Mouse (Mus musculus) thymus, adult 18-20 months (tissue): ENCODE measurements around the gene Stx3.
A peak's percentile ranks its signal among the peaks of the same experiment; 100 is the strongest.

Experiments
- DNase-seq, 2 experiments: peaks; one replicate each; pipeline ENCODE4 v3.0.0; 2022; ENCODE audit warnings: mixed read lengths in 2 of 2

Gene Stx3

GRCm38 (mm10) chr19:11807251-11807650 is 12.0 kb downstream of the Stx3 start:
- peak in 1 of 2 experiments; percentile 19 for DNase-seq

GRCm38 (mm10) chr19:11804423-11804822 is 14.8 kb downstream of the Stx3 start:
- DNase-seq, result no peak

GRCm38 (mm10) chr19:11800531-11801315 is 18.5 kb downstream of the Stx3 start:
- DNase-seq, result no peak

- no peak for DNase-seq
Measured at GRCm38 (mm10) chr19:11794447-11794846, 24.8 kb downstream of the Stx3 start.

- DNase-seq, result no peak
Measured at GRCm38 (mm10) chr19:11793741-11794359, 25.4 kb downstream of the Stx3 start.

GRCm38 (mm10) chr19:11791825-11792224 is 27.4 kb downstream of the Stx3 start:
- DNase-seq, result no peak

GRCm38 (mm10) chr19:11788876-11789275 is 30.3 kb downstream of the Stx3 start:
- DNase-seq, result no peak

GRCm38 (mm10) chr19:11787826-11788225 is 31.4 kb downstream of the Stx3 start:
- DNase-seq, result no peak

GRCm38 (mm10) chr19:11785409-11786154 is 33.6 kb downstream of the Stx3 start:
- no peak for DNase-seq

GRCm38 (mm10) chr19:11777191-11777865 is 41.9 kb downstream of the Stx3 start:
- DNase-seq, result no peak

- peak; percentile 64 to 79 for DNase-seq
Measured at GRCm38 (mm10) chr19:11770205-11770892, 48.9 kb downstream of the Stx3 start, which contains the start of gene Mrpl16. Gene Mrpl16, plus strand, starts transcription at chr19:11770391.

GRCm38 (mm10) chr19:11769257-11769920 is 49.8 kb downstream of the Stx3 start:
- DNase-seq, result no peak

GRCm38 (mm10) chr19:11768163-11768562 is 51.0 kb downstream of the Stx3 start:
- no peak for DNase-seq

GRCm38 (mm10) chr19:11766413-11766812 is 52.8 kb downstream of the Stx3 start:
- no peak for DNase-seq

- no peak for DNase-seq
Measured at GRCm38 (mm10) chr19:11765059-11765458, 54.1 kb downstream of the Stx3 start.

GRCm38 (mm10) chr19:11747298-11747697 is 71.9 kb downstream of the Stx3 start, which contains the start of gene Gif:
Gene Gif, plus strand, starts transcription at chr19:11747554.
- no peak for DNase-seq

GRCm38 (mm10) chr19:11745680-11746079 is 73.5 kb downstream of the Stx3 start:
- no peak for DNase-seq

GRCm38 (mm10) chr19:11736455-11736854 is 82.7 kb downstream of the Stx3 start:
- DNase-seq, result no peak

GRCm38 (mm10) chr19:11730278-11730677 is 88.9 kb downstream of the Stx3 start:
- DNase-seq, result no peak

- DNase-seq, result no peak
Measured at GRCm38 (mm10) chr19:11727304-11727703, 91.9 kb downstream of the Stx3 start.

- no peak for DNase-seq
Measured at GRCm38 (mm10) chr19:11725915-11726314, 93.3 kb downstream of the Stx3 start.
